Mouse (Mus musculus): ENCODE measurements at regions not wholly inside any gene's neighbourhood (a gene's known extent, or its start where the extent isn't known, plus 50 kb on each side); places are given as distances from the start of the nearest gene placed in this dataset.
A peak's percentile ranks its signal among the peaks of the same experiment; 100 is the strongest.

DNA sequence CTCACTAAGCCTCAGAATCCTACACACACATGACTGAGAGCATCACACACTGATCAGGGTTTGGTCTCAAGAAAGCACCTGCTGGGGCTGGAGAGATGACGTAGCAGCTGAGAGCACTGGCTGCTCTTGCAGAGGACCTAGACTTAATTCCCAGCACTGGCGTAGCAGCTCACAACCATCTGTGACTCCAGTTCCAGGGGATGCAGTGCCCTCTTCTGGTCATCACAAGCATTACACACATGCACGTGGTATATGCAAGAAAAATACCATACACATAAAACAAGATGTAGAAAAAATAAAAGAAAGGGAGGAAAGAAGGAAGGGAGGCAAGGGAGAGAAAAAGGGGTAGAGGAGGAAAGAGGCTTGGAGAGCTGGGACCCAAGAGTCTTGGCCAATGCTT is 98.8 kb upstream of the Tbx3 start:
- no peak for DNase-seq (ENCODE audit: low spot score in 2 of 2)

DNA sequence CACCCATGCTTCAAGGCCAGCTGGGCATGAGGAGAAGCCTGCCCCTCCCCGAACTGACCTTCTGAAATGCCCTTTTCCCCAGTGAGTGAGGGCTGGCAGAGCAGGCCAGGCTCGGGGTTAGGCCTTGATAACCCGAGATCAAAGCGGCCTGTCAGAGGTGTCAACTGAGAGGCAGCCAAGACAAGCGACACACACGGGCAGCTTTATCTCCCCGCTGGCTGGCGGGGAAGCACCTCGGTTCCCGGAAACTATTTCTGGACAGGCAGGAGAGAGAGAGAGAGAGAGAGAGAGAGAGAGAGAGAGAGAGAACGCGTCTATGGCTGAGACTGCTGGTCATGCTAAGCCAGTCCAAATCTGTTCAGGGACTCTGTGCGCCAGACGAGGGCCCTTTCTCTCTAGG is 95.3 kb upstream of the Tbx3 start:
- DNase-seq (ENCODE audit: low spot score in 2 of 2) = peak; percentile 79 to 84

DNA sequence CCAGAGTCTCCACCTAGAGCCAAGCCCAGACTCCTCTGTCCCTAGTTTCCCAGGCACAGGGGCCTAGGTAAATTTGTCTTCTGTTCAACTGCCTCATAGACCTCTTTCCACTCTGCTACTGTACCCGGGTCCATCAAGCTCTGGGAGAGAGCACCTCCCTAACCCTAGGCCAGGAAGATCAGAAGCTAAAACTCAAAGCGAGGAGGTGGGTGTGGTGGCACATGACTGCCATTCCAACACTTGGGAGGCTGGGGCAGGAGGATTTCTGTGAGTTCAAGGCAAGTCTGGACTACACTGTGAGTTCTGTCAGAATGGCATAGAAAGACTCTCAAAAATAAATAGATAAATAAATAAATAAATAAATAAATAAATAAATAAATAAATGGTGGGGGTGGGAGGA is 91.2 kb upstream of the Tbx3 start:
- DNase-seq (ENCODE audit: low spot score in 2 of 2) = no peak

DNA sequence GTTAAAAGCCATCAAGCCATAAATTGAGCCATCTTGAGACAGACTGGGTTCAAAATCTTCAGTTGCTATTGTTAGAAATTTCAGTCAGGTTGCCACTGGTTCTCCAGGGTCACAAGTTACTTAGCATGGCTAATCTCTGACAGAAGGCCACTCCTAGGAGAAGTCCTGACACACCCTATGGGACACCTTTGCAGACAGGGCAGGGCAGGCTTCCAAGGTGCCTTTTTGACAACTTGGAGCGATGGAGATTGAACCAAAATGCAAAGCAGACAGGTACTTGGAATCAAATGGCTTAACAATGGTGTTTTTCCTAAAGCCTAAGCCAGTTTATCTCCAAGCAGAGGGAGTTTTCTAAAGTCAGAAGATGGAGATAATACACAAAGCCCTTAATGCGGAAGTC is 90.7 kb upstream of the Tbx3 start:
- no peak for DNase-seq (ENCODE audit: low spot score in 2 of 2)

DNA sequence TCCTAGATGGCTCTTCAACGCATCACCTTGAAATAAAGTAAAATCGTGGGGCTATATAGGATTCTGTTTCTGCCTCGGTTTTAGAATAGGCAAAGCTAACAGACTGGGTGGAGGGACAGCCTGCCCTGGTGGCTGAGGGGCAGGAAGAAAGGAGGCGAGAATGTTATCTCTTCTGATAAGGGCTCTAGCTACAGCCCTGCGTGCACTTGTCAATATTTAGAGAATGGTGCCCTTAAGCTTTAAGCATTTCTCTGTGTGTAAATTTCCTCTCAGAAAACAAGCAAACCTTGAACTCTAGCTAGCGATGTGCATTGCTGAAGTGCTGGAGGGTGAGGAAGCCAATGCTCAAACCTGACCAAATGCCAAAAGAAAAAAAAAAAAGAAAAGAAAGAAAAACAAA is 90.1 kb upstream of the Tbx3 start:
- DNase-seq (ENCODE audit: low spot score in 2 of 2) = no peak

DNA sequence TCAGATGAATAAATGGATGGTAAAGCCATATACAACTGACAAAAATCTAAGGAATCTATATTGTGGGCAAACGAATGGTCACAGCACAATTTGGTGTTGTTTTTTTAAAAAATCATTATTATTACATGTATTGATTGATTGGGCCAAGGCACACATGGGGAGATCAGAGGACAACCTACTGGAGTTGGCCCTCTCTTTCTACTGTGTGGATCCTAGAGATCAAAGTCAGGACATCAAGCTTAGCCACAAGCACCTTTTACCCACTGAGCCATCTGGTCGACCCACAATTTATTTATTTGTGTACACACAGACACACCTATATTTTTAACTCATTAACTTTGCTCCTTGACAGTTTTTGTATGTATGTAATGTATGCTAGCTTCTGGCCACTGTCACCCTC is 89.7 kb upstream of the Tbx3 start:
- DNase-seq (ENCODE audit: low spot score in 2 of 2) = no peak

DNA sequence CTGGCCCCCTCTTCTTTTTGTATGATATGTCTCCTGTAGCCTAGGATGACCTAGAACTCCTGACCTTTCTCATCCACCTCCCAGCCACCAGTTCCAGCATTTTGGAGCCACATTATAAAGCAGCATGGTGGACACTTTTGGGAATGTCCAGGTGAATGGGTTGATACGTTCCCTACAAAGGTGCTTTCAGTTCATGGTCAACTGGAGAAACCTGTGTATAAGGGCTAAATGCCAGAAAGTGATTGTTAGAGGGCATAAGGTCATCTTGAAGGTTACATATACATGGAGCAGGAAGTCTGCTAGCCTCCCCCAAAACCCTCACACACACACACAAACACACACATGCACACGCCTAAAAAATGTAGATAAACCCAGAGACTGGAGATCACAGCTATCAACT is 86.1 kb upstream of the Tbx3 start:
- DNase-seq (ENCODE audit: low spot score in 2 of 2) = no peak

DNA sequence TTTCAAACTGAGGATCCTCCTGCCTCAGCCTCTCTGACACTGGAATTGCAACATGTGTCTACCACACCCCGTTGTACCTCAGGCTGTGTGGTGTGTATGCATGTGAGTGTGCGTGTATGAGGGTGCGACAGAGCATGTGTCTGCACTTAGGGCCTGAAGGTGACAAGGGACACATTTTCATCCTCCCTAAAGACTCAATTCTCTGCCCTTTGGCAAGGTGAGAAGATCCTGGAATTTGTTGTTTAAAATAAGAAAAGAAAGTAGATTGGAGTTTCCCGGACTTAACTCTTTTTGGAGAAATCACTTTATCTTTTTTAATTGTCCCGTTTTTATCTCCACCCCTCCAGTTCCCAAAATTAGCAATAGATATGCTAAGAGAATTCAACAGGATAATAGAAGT is 85.6 kb upstream of the Tbx3 start:
- DNase-seq (ENCODE audit: low spot score in 2 of 2) = no peak

DNA sequence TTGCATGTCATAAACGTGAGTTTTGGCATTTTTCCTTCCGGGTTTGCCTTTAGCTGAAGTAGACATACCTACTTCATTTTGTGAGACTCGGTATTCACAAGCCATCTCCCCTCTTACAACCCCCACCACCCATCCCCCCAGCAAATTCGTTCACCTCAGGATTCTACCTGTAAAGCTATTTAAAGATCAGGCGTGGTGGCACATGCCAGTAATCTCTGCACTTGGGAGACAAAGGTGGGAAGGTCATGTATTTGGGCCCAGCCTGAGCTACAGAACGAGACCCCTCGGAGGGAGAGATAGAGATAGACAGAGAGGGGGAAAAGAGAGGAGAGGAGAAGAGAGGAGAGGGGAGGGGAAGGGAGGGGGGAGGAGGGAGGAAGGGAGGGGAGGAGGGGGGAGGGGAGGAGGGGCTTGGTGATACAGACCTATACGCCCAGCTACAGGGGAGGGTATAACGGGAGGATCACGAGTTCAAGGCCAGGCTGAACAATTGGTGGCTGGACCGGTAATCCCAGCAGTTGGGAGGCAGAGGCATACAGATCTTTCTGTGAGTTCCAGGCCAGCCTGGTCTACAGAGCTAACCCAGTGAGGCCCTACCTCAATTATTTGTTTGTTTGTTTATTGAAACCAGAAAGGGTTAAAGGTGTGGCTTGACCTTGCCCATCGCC is 83.9 kb upstream of the Tbx3 start:
- no peak for DNase-seq (ENCODE audit: low spot score in 2 of 2)

DNA sequence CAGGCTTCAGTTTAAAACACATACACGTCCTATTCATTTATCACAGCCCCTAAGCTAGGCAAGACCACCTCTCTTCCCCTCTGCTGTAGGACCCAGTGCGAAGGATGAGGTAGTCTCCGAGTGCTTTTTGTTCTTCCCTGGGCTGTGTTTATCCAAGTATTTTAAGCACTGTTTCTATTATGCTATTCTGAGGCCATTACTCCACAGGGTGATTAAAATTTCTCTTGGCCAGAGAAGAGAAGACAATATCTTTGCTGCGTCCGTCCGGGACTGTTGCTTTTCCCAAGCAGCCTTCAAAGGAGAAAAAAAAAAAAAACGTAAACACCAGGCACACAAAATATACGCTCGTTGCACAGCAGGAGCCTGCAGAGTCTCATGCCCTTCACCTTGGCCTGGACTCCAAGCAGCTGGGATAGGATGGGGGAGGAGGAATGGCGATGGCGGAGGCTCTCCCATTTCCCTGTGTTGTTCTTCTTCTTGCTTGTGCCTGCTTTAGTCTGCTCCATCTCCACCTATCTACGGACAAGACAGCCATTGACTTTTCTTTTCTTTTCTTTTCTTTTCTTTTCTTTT is 83.1 kb upstream of the Tbx3 start:
- DNase-seq (ENCODE audit: low spot score in 2 of 2) = no peak

DNA sequence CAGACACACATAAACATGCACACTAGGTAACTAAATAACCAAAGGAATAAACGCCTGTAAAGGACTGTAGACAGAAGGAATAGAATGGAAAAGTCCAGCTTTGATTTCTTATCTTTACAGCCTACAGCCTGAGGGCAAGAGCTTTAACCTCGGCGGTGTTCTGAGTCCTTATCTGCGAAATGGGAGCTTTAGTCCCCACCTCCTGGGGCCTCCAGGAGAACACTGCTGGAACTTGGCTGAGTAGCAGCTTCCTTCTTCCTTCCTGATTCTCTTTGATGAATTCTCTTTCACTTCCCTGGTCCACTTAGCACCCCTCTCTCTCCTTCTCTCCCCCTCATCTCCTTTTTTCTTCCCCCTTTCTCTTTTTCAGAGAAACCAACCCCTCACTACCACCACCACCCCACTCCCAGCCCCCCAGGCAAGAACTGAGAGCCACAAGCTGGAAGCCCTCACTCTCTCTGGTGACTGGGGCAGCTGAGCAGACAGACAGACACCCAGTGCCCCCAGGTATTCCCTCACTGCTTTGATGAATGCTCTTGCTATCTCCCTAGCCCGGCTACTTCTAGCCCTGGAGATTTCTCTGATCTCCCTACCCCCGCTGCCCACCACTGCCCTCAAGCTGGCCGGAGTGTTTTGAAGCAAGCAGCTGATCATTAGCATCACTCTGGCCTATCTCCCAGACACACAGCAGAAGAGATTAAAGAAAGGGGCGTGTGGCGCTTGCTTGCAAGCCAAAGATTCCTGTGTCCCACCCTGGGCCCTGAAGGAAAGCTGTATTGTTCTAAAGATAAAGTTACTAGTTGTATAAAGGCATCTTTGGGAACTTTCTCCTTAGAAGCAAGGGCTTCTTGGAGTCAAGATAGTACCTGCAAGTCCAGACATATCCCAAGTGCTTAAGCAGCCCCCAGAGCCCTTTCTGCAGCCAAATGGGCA is 81.9 kb upstream of the Tbx3 start:
- no peak for DNase-seq (ENCODE audit: low spot score in 2 of 2)

DNA sequence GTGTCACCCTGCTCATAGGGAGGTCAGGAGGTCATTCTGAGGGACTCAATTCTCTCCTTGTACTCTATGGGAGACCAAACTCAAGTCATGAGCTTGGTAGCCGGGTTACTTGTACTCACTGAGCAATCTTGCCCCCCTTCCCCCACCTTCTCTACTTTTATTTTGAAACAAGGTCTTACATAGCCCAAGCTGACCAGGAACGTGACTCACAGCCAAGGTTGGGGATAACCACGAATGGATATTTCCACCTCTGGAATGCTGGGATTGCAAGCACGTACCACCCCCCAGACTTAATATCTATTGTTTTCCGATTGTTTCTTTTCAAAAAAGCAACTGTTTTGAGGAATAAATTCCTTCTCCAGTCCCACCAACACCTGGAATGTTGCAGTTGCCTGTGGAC is 79.2 kb upstream of the Tbx3 start:
- no peak for DNase-seq (ENCODE audit: low spot score in 2 of 2)

DNA sequence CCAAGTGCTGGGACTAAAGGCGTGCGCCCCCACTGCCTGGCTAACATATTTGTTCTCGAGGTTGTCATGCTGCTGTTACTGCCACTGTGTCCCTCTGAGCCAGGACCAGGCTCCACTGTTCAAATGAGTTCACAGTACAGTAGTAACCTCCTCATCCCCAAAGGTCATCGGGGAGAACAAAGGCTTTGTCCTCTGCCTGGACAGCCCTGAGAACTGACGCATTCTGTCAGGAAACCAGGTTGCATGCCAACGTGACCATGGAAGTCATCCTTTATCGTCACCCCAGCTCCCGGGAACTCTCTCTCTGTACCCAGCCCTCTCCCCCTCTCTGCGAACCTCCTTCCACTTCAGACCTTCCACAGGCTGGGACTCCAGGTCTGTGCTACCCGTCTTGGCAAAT is 77.6 kb upstream of the Tbx3 start:
- no peak for DNase-seq (ENCODE audit: low spot score in 2 of 2)

DNA sequence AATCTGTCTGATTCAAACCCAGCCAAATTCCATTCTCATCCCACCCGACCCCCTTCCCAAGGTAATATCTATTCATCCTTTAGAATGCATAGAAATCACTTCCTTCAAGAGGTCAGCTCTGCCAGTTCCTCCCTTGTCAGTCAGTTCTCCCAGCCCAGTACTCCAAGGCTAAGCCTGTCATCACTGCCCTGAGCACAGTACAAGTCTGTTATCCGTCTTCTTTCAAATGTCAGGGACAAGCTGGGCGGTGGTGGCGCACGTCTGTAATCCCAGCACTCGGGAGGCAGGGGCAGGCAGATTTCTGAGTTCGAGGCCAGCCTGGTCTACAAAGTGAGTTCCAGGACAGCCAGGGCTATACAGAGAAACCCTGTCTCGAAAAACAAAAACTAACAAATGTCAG is 75.9 kb upstream of the Tbx3 start:
- no peak for DNase-seq (ENCODE audit: low spot score in 2 of 2)

DNA sequence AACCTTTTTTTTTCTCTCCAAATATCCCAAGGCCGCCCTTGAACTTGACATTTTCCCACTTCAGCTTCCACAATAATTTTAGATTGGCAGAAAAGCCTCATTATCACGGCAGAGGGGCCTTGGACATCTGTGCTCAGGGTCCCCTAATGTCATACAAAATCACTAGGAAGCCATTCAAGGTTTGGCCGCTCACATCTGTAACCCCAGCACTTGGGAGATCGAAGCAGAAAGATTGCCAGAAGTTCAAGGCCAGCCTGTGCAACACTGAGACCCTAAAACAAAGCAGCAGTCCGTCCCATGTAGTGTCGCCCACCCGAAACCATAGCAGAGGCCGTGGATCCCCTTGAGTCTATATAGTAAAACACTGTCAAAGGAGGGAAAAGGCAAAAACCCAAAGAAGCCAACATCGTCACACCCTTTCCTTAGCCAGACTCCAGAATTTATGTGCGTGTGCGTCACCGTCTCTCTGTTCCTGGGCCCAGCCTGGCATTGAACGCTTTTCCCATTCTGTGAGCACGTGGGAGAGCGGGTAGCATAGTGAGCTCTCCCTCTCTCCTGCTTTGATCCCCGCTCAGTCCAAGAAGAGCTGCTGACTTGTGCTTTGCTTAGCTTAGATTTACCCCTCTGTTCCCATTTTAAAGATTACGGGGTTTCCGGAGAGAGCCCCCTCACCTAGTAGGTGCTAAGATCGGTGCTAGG is 74.0 kb upstream of the Tbx3 start:
- no peak for DNase-seq (ENCODE audit: low spot score in 2 of 2)

DNA sequence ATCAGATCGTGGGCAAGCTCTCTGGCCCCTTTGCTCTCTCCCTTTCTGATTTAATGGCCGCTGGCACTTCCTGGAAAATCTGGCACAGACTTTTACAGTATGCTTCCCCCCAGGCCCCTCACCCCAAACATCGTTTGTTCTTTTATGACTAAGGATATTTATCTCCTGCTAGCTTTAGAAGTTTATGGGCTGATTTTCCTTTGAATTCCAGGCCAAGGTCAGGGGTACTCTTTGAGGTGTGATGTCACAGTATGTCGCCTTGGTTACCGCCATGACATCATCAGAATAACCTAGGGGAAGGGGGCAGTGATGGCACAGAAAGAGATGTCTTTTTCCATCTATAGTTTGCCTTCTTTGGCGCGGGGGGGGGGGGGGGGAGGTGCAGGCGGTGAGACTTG is 73.5 kb upstream of the Tbx3 start:
- DNase-seq (ENCODE audit: low spot score in 2 of 2) = no peak

DNA sequence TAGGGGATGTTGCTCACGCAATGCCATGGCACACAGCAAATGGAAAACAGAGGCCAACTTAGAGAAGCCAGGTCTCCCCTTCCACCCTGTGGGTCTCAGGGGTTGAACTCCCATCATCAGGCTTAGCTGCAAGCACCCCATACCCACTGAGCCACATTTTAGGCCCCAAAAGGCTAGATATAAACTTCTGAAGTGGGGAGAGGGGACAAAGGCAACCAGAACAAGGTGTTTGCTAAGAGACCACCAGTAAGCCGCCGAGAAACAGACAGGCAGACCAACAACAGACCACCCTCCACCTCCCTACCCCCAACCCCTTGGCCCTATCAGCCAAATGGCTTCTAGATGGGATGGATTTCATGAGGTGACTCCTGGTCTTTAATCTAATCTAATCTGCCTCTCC is 72.9 kb upstream of the Tbx3 start:
- DNase-seq (ENCODE audit: low spot score in 2 of 2) = no peak

DNA sequence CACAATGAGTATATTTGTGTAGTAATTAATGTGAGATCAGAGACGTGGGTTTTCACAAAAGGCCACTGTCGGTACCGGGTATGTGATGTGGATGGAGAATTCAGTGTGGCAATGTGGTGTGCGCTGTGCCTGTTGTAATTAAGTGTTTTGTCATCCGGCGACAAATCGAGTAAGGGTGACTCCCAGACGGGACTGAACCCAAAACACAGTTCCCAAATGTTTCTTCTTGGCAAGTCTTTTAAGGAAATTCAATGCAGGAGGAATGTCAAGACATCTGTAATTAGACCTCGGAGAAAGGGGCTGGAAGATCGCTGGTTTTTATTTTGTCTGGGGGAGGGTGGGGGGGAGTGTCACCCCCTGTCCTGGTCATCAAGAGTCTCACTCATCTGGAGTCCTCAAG is 72.3 kb upstream of the Tbx3 start:
- DNase-seq (ENCODE audit: low spot score in 2 of 2) = no peak

DNA sequence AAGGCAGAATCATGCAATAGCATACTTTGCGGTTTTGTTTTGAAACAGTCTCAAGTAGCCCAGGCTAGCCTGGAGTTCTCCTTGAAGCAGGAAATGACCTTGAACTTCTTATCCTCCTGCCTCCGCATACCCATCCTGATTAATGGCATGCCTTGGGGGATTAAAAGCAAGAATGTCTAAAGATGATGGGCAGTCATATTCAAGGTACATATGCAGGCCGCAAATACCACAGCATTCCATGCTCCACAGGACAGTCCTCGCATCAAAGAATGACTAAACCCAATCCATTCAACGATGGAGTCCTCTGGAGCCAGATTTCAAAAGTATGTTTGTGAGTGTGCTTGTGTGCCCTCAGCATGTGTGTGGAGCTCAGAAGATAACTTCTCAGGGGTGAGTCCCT is 69.1 kb upstream of the Tbx3 start:
- no peak for DNase-seq (ENCODE audit: low spot score in 2 of 2)

DNA sequence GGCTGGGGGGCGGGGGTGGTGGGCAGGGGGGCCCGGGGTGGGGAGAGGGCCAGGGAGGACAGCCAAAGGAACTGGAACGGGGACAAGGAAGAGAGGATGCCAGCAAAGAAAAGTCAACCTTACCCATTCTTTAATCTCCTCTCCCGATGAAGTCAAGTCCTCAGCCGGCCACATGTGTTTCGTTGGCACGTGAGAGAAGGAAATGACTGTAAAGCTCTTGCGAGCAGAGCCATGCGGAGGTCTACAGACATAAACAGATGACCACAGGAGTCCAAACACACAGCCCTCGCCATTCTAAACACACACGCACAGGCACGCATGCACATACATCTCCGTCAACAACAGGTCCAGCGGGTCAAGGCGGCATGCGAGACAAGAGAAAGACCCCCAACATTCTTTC is 68.5 kb upstream of the Tbx3 start:
- no peak for DNase-seq (ENCODE audit: low spot score in 2 of 2)

DNA sequence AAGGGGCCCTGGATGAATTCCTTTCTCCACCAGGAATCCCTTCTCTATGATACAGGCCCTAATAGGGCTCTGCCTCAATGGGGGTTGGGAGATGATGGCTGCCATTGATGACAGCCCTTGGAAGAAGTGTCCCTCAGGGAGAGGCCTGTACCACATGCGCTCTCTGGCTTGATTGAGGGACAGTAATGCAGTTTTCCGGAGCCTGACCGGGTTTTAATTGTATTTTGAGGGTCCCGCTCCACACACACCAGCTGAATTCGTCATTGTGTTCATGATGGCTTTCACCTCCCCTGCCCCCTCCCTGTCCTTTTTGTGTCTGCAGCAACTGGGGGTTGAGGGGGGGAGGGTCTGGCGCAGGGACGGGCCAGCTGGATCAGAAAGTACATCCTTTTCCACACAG is 65.0 kb upstream of the Tbx3 start:
- DNase-seq (ENCODE audit: low spot score in 2 of 2) = peak in 1 of 2 experiments; percentile 6

DNA sequence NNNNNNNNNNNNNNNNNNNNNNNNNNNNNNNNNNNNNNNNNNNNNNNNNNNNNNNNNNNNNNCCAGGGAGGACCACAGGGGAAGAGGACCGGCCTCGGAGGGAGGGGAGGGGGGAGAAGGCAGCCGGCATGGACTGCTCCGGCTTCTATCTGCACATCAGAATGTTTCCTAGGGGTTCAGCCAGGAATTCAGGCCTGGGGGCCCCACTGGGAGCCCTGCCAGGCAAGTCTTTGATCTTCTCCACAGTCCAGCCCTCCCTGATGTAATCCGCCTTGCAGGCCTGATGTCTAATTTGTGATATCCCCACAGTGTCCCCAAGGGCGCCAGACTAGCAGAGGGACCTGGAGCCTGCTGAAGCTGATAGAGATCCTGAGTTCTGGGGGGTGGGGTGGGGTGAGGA is 57.1 kb upstream of the Tbx3 start:
- DNase-seq (ENCODE audit: low spot score in 2 of 2) = no peak
